ENCODE assay signal across 17 mouse cellular contexts in genomic region chr19:22962731-22963130, GRCm38 (mm10).
DNase-seq lines count a peak whose midpoint lies in the region; ATAC-seq lines count a peak whose summit lies in the region.
"Had no signal": no experiment of that assay in that cellular context is flagged by ENCODE, and none has a peak within 500 bp of the region (broad histone marks: within the 10 kb centered on the region; RNA-seq: fewer than 3 reads in every experiment).

No protein-coding gene starts in this region.

- H3K4me1 ChIP-seq in forebrain, embryonic 15.5 days = peaks cover 5% of the 10 kb centered on the region; the same call in 1 of the 2 replicates
- H3K4me1 ChIP-seq in forebrain, embryonic 12.5 days = peaks cover 24% of the 10 kb centered on the region
- H3K4me1 ChIP-seq: embryonic facial prominence, embryonic 15.5 days had no signal

- H3K9ac ChIP-seq in forebrain, embryonic 15.5 days (replicated peaks) = no peak overlapping the region
- no peak overlapping the region for H3K9ac ChIP-seq in forebrain, embryonic 12.5 days
- H3K9ac ChIP-seq: embryonic facial prominence, embryonic 15.5 days; hindbrain, embryonic 12.5 days; kidney, embryonic 15.5 days; liver, embryonic 14.5 days had no signal

- H3K27me3 ChIP-seq in forebrain, embryonic 15.5 days = no peaks in the 10 kb centered on the region
- H3K27me3 ChIP-seq in forebrain, embryonic 12.5 days = 0 out of 2 replicates have a peak, but pooled peaks cover 4% of the 10 kb centered on the region
- H3K27me3 ChIP-seq: embryonic facial prominence, embryonic 15.5 days; kidney, embryonic 15.5 days had no signal

- 53% methylated on average over 8 of the region's 8 CpGs for WGBS in forebrain, embryonic 15.5 days
- WGBS in forebrain, embryonic 12.5 days = 49% methylated on average over 8 of the region's 8 CpGs

- no peak overlapping the region for H3K4me3 ChIP-seq in forebrain, embryonic 15.5 days
- H3K4me3 ChIP-seq in forebrain, embryonic 12.5 days (replicated peaks) = no peak overlapping the region
- H3K4me3 ChIP-seq: embryonic facial prominence, embryonic 15.5 days; hindbrain, embryonic 12.5 days; kidney, embryonic 15.5 days; midbrain, embryonic 10.5 days had no signal

- no peaks in the 10 kb centered on the region for H3K9me3 ChIP-seq in forebrain, embryonic 15.5 days
- H3K9me3 ChIP-seq in forebrain, embryonic 12.5 days = no peaks in the 10 kb centered on the region
- H3K9me3 ChIP-seq: embryonic facial prominence, embryonic 15.5 days; hindbrain, embryonic 12.5 days; kidney, embryonic 15.5 days; midbrain, embryonic 10.5 days had no signal

- H3K4me2 ChIP-seq in forebrain, embryonic 15.5 days (replicated peaks) = no peak overlapping the region
- no peak overlapping the region for H3K4me2 ChIP-seq in forebrain, embryonic 12.5 days
- H3K4me2 ChIP-seq: embryonic facial prominence, embryonic 15.5 days; hindbrain, embryonic 12.5 days; kidney, embryonic 15.5 days had no signal

- 0 out of 2 replicates have a peak, but pooled peaks have one; percentile 21 for ATAC-seq in forebrain, embryonic 15.5 days (replicated peaks)
- ATAC-seq in forebrain, embryonic 12.5 days (ENCODE audit: low FRiP score) = no peak

- H3K27ac ChIP-seq in forebrain, embryonic 15.5 days (replicated peaks) = no peak overlapping the region
- H3K27ac ChIP-seq in forebrain, embryonic 12.5 days = no peak overlapping the region
- H3K27ac ChIP-seq: embryonic facial prominence, embryonic 15.5 days; hindbrain, embryonic 12.5 days; kidney, embryonic 15.5 days; liver, embryonic 14.5 days; macrophage; stomach, postnatal 0 days had no signal

- no peaks in the 10 kb centered on the region for H3K36me3 ChIP-seq in forebrain, embryonic 15.5 days
- H3K36me3 ChIP-seq in forebrain, embryonic 12.5 days (replicated peaks) = no peaks in the 10 kb centered on the region
- H3K36me3 ChIP-seq: embryonic facial prominence, embryonic 15.5 days; hindbrain, embryonic 12.5 days; kidney, embryonic 15.5 days; midbrain, embryonic 10.5 days had no signal

- peak; percentile 35 for DNase-seq in layer of hippocampus, adult 11-12 months (ENCODE audit: low spot score)
- DNase-seq in layer of hippocampus, adult 9-10 months (ENCODE audit: low spot score) = no peak
- peak; percentile 95 to 97 for DNase-seq in cerebellum, adult 18-20 months
- peak; percentile 95 to 96 for DNase-seq in cerebellum, postnatal 25 days
- DNase-seq in thymus, postnatal 10 days (ENCODE audit: low spot score in 2 of 2) = no peak
- no peak for DNase-seq in retina, embryonic 14.5 days (ENCODE audit: low spot score)
- DNase-seq: adrenal gland, adult 2 months; gastrocnemius, postnatal 25 days had no signal

Comparison
In these comparisons a context has a peak if more than half of its experiments do, and no peak if none do; other contexts are left out.
1. DNase-seq: peak in layer of hippocampus, adult 11-12 months (single experiment), cerebellum, adult 18-20 months (2 of 2) and cerebellum, postnatal 25 days (2 of 2); none in layer of hippocampus, adult 9-10 months (single experiment), thymus, postnatal 10 days (0 of 2) and retina, embryonic 14.5 days (single experiment).